Mouse (Mus musculus) large intestine, adult 2 months (tissue): ENCODE data around the gene Pold1. TPM values are rescaled to one million over a fixed set of nuclear protein-coding genes. Genes with fewer than 3 reads are reported as not detected.

ENCODE experiments used
- DNase-seq: peaks from one replicate; pipeline ENCODE4 v3.0.0-alpha.2; 2012; ENCODE audit warnings: low read depth, low spot score
- WGBS: fragments of 180-500 bp; shearing (Covaris S2); methylation state at CpG from one replicate; pipeline ENCODE4 v1.1.7; 2018; 5-methylcytosine and 5-hydroxymethylcytosine counted together
- polyA plus RNA-seq: library from polyadenylated mRNA; depleted of rRNA; stranded (reverse); fragments of >200 nt; gene quantifications from 2 replicates; pipeline ENCODE4 v1.2.3, GENCODE M21; 2012

The Pold1 gene
- polyA plus RNA-seq, 1 experiment: 47.0 TPM

GRCm38 (mm10) chr7:44550409-44550678 lies 1.7 kb upstream of the Pold1 start:
- WGBS: 95% methylated on average over 12 of the region's 12 CpGs
- DNase-seq: no peak

- no peak for DNase-seq
- 93% methylated on average over 23 of the region's 23 CpGs for WGBS
Observed at GRCm38 (mm10) chr7:44549621-44550408, 1.2 kb upstream of the Pold1 start.

GRCm38 (mm10) chr7:44547725-44548124 lies 924 bp downstream of the Pold1 start:
- WGBS: 14% methylated on average over 5 of the region's 5 CpGs
- DNase-seq: no peak

GRCm38 (mm10) chr7:44547041-44547440 lies 1.6 kb downstream of the Pold1 start:
- DNase-seq: no peak
- WGBS: 88% methylated on average over 13 of the region's 13 CpGs

- no peak for DNase-seq
- WGBS: 94% methylated on average over 3 of the region's 3 CpGs
Observed at GRCm38 (mm10) chr7:44546274-44546673, 2.4 kb downstream of the Pold1 start.

- DNase-seq: no peak
- 82% methylated on average over 12 of the region's 12 CpGs for WGBS
Observed at GRCm38 (mm10) chr7:44543071-44543470, 5.6 kb downstream of the Pold1 start.

- 89% methylated on average over 11 of the region's 11 CpGs for WGBS
- DNase-seq: no peak
Observed at GRCm38 (mm10) chr7:44542555-44542954, 6.1 kb downstream of the Pold1 start.

GRCm38 (mm10) chr7:44538756-44539624 lies 9.7 kb downstream of the Pold1 start:
- 92% methylated on average over 41 of the region's 41 CpGs for WGBS
- no peak for DNase-seq

GRCm38 (mm10) chr7:44537496-44537895 lies 11.2 kb downstream of the Pold1 start:
- 92% methylated on average over 13 of the region's 13 CpGs for WGBS
- no peak for DNase-seq

GRCm38 (mm10) chr7:44537009-44537408 lies 11.6 kb downstream of the Pold1 start:
- DNase-seq: no peak
- 81% methylated on average over 7 of the region's 7 CpGs for WGBS

GRCm38 (mm10) chr7:44536590-44536968 lies 12.1 kb downstream of the Pold1 start:
- 68% methylated on average over 6 of the region's 6 CpGs for WGBS
- DNase-seq: no peak

- DNase-seq: no peak
- WGBS: 93% methylated on average over 27 of the region's 27 CpGs
Observed at GRCm38 (mm10) chr7:44535657-44536589, 12.7 kb downstream of the Pold1 start.

GRCm38 (mm10) chr7:44534656-44535441 lies 13.8 kb downstream of the Pold1 start:
- DNase-seq: no peak
- WGBS: 86% methylated on average over 19 of the region's 19 CpGs

GRCm38 (mm10) chr7:44534242-44534641 lies 14.4 kb downstream of the Pold1 start:
- no peak for DNase-seq
- 84% methylated on average over 13 of the region's 13 CpGs for WGBS

- DNase-seq: no peak
- 92% methylated on average over 12 of the region's 12 CpGs for WGBS
Observed at GRCm38 (mm10) chr7:44533746-44534045, 15.0 kb downstream of the Pold1 start.

- 64% methylated on average over 29 of the region's 29 CpGs for WGBS
- DNase-seq: no peak
Observed at GRCm38 (mm10) chr7:44532918-44533745, 15.5 kb downstream of the Pold1 start.

- DNase-seq: no peak
Observed at GRCm38 (mm10) chr7:44531946-44532732, 16.5 kb downstream of the Pold1 start, which contains the start of gene Spib. Gene Spib, minus strand, starts transcription at chr7:44532071.

GRCm38 (mm10) chr7:44531207-44531606 lies 17.4 kb downstream of the Pold1 start:
- DNase-seq: no peak
- WGBS: 53% methylated on average over 5 of the region's 5 CpGs

More at GRCm38 (mm10) chr7:44531946-44532732, 16.5 kb downstream of the Pold1 start, which contains the start of gene Spib:
- 89% methylated on average over 4 of the region's 4 CpGs for WGBS
